Mouse (Mus musculus) spleen, postnatal 10 days (tissue): ENCODE measurements at regions not wholly inside any gene's neighbourhood (a gene's known extent, or its start where the extent isn't known, plus 50 kb on each side); places are given as distances from the start of the nearest gene placed in this dataset.

Source experiments
- DNase-seq, 2 experiments: peaks; one replicate each; pipeline ENCODE4 v3.0.0; 2021 to 2022; ENCODE audit warnings: low spot score in 2 of 2

- no peak for DNase-seq
Measured at GRCm38 (mm10) chr9:41377701-41378626, 216.5 kb upstream of the Ubash3b start.

GRCm38 (mm10) chr9:41376948-41377700, 215.6 kb upstream of the Ubash3b start:
- DNase-seq = no peak

- DNase-seq = no peak
Measured at GRCm38 (mm10) chr9:41375984-41376651, 214.6 kb upstream of the Ubash3b start.

- DNase-seq = no peak
Measured at GRCm38 (mm10) chr9:41374591-41375481, 213.3 kb upstream of the Ubash3b start.

- no peak for DNase-seq
Measured at GRCm38 (mm10) chr9:41366405-41366804, 204.9 kb upstream of the Ubash3b start.

- no peak for DNase-seq
Measured at GRCm38 (mm10) chr9:41365251-41365650, 203.8 kb upstream of the Ubash3b start.

- no peak for DNase-seq
Measured at GRCm38 (mm10) chr9:41364442-41365250, 203.1 kb upstream of the Ubash3b start.

- DNase-seq = no peak
Measured at GRCm38 (mm10) chr9:41360356-41360755, 198.9 kb upstream of the Ubash3b start.

GRCm38 (mm10) chr9:41359286-41359685, 197.8 kb upstream of the Ubash3b start:
- DNase-seq = no peak

- DNase-seq = no peak
Measured at GRCm38 (mm10) chr9:41345338-41345737, 183.8 kb upstream of the Ubash3b start.

GRCm38 (mm10) chr9:41337375-41337774, 175.9 kb upstream of the Ubash3b start:
- DNase-seq = no peak

- no peak for DNase-seq
Measured at GRCm38 (mm10) chr9:41336801-41337200, 175.3 kb upstream of the Ubash3b start.

GRCm38 (mm10) chr9:41334462-41335241, 173.2 kb upstream of the Ubash3b start:
- no peak for DNase-seq

GRCm38 (mm10) chr9:41333526-41333925, 172.0 kb upstream of the Ubash3b start:
- DNase-seq = no peak

- DNase-seq = no peak
Measured at GRCm38 (mm10) chr9:41328959-41329358, 167.5 kb upstream of the Ubash3b start.

- no peak for DNase-seq
Measured at GRCm38 (mm10) chr9:41328480-41328879, 167.0 kb upstream of the Ubash3b start.

- DNase-seq = no peak
Measured at GRCm38 (mm10) chr9:41328056-41328455, 166.6 kb upstream of the Ubash3b start.

- DNase-seq = no peak
Measured at GRCm38 (mm10) chr9:41327561-41327960, 166.1 kb upstream of the Ubash3b start.

- no peak for DNase-seq
Measured at GRCm38 (mm10) chr9:41326772-41327560, 165.5 kb upstream of the Ubash3b start.
